Mouse (Mus musculus): ENCODE measurements at regions not wholly inside any gene's neighbourhood (a gene's known extent, or its start where the extent isn't known, plus 50 kb on each side); places are given as distances from the start of the nearest gene placed in this dataset.

DNA sequence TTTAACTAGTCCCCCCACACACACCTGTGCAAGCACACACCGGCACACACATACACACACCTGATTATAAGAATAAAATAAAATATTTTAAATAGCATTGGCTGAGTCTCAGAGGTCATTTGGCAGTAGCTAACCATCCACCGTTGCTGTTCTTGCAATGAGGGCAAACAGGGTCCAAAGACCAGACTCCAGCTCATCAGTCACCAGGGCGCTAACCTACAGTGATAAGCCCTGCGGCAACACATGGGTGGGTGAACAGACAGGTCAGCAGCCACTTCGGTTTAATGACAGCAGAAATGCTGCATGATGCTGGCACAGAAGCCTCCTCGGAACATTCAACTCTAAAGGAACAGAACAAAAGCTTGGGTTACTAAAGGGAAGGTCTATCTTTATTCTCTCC is 54.9 kb downstream of the Tas2r134 start:
- no peak for DNase-seq (ENCODE audit: extremely low spot score in 1 of 2, low spot score in 2 of 2)
- intact Hi-C loops (cut with DNase I), result no loop called here

- no peak for DNase-seq (ENCODE audit: extremely low spot score in 1 of 2, low spot score in 2 of 2)
- intact Hi-C loops (cut with DNase I), result no loop called here
These were observed 55.4 kb downstream of the Tas2r134 start for GRCm38 (mm10) chr2:51682745-51683144.

DNA sequence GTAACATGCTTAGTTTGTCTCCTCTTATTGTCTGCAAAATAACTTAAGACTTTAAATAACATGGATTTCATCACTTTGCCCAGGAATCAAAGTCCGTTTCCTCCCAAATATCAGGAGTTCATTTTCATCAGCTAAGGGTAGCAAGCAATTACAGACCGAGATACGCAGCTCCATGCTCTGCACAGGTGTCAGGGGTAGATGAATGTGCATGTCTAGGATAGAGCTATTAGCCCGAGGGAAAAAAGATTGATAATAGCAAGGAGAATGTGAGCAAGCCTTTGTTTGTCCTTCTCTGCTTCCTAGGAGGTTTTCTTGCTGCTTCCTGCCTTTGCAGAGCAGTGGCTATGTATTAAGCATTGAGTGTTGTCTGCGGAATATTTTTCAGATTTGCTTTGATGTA is 77.8 kb downstream of the Tas2r134 start:
- intact Hi-C loops (cut with DNase I), result no loop called here
- no peak for DNase-seq (ENCODE audit: extremely low spot score in 1 of 2, low spot score in 2 of 2)

- DNase-seq (ENCODE audit: extremely low spot score in 1 of 2, low spot score in 2 of 2), result no peak
- intact Hi-C loops (cut with DNase I), result no loop called here
These were observed 81.4 kb downstream of the Tas2r134 start for GRCm38 (mm10) chr2:51708701-51709100.

DNA sequence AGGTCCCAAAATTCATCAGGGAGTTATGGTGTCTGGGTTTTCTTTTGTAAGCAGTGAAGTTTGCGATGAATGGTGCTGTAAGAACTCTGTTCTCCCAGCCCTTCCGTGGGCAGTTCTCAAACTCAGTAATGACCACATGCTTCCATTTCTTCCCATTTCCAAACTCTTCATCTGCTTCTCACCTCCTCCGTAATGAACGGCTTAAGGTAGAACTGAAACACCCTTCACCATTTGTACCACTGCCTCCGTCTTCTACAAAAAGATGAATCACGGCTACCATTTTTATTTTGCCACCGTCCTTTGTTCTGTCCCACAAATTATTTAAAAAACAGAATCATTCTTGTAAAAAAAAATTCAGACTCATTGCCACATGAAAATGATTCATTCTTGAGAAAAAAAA is 85.3 kb downstream of the Tas2r134 start:
- intact Hi-C loops (cut with DNase I), result no loop called here
- no peak for DNase-seq (ENCODE audit: extremely low spot score in 1 of 2, low spot score in 2 of 2)

- intact Hi-C loops (cut with DNase I), result no loop called here
- no peak for DNase-seq (ENCODE audit: extremely low spot score in 1 of 2, low spot score in 2 of 2)
These were observed 103.5 kb downstream of the Tas2r134 start for GRCm38 (mm10) chr2:51730805-51731204.

GRCm38 (mm10) chr2:51731703-51732102 is 104.4 kb downstream of the Tas2r134 start:
- intact Hi-C loops (cut with DNase I), result no loop called here
- no peak for DNase-seq (ENCODE audit: extremely low spot score in 1 of 2, low spot score in 2 of 2)

- DNase-seq (ENCODE audit: extremely low spot score in 1 of 2, low spot score in 2 of 2), result no peak
- intact Hi-C loops (cut with DNase I), result no loop called here
These were observed 105.0 kb downstream of the Tas2r134 start for GRCm38 (mm10) chr2:51732355-51732754.

GRCm38 (mm10) chr2:51733218-51733617 is 105.9 kb downstream of the Tas2r134 start:
- intact Hi-C loops (cut with DNase I), result no loop called here
- no peak for DNase-seq (ENCODE audit: extremely low spot score in 1 of 2, low spot score in 2 of 2)

- intact Hi-C loops (cut with DNase I), result no loop called here
- peak in 1 of 2 experiments; percentile 23 for DNase-seq (ENCODE audit: extremely low spot score in 1 of 2, low spot score in 2 of 2)
These were observed 109.1 kb downstream of the Tas2r134 start for GRCm38 (mm10) chr2:51736452-51736851.

GRCm38 (mm10) chr2:51747675-51748319 is 120.5 kb downstream of the Tas2r134 start:
- DNase-seq (ENCODE audit: extremely low spot score in 1 of 2, low spot score in 2 of 2), result no peak
- intact Hi-C loops (cut with DNase I), result no loop called here

DNA sequence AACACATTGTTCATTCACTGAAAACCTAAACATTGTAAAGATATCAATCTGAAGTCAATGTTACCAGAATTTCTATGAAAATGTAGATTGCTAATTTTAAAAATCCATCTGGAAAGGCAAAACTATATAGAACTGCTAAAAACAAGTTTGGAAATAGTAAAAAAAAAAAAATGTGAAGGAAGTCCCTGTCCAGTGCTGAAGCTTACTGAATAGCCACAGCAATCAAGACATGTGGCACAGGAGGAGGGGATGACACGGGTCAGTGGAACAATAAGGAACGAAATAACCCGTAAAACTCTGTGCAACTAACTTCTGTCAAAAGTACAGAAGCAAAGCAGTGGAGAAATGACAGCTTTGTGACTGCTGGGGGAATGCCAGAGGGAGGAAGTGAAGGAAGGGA is 121.9 kb downstream of the Tas2r134 start:
- intact Hi-C loops (cut with DNase I), result no loop called here
- no peak for DNase-seq (ENCODE audit: extremely low spot score in 1 of 2, low spot score in 2 of 2)

DNA sequence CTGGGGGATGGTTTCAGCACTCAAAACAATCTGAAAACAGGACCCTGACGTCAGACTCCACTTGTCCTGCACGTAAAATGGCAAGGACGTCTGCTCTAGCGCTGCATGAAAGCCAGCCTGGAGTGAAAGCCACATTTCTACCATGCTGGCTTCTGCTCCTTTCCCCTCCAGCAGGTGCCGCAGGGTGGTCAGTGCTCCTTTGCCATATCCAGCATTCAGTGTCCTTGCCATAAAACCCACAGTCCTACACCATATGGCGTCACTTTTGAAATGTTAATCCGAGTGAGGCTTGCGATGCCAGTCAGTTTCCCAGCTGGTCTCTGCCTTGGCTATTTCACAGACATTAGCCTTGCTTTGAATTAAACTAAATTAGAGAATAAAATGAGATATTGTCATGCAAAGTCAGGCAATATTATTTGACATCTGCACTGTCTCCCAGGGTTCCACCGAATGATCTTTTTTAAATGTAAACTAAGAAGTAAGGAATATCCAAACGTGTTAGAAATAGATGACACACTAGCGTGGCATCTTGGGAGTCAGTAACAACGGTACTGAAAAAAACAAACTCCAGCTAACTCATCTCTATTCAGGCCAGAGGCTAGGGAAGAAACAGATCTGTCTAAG is 125.7 kb downstream of the Tas2r134 start:
- intact Hi-C loops (cut with DNase I), result no loop called here
- no peak for DNase-seq (ENCODE audit: extremely low spot score in 1 of 2, low spot score in 2 of 2)

- DNase-seq (ENCODE audit: extremely low spot score in 1 of 2, low spot score in 2 of 2), result no peak
- intact Hi-C loops (cut with DNase I), result no loop called here
These were observed 126.3 kb downstream of the Tas2r134 start for GRCm38 (mm10) chr2:51753565-51754031.

GRCm38 (mm10) chr2:51757361-51757760 is 130.1 kb downstream of the Tas2r134 start:
- intact Hi-C loops (cut with DNase I), result no loop called here

DNA sequence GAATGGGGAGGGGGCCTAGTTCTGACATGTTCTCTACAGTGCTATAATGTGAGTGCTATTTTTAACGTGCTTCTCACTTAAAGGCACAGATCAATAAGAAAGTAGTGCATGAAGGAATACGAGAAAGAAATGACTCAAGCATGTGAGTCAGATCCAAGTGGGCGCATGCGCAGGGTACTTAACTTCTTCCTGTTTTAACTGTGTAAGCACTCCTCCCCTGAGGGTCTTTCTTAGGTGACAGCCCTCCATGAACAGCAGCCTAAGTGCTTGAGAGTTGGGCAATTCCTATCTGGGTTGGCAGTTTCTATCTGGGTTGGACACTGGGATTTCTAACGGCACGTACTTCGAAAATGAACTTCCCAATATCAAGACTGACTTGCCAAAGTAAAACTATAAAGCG is 130.8 kb downstream of the Tas2r134 start:
- no peak for DNase-seq (ENCODE audit: extremely low spot score in 1 of 2, low spot score in 2 of 2)
- intact Hi-C loops (cut with DNase I), result no loop called here

More at GRCm38 (mm10) chr2:51757361-51757760, 130.1 kb downstream of the Tas2r134 start:
- DNase-seq (ENCODE audit: extremely low spot score in 1 of 2, low spot score in 2 of 2), result no peak

DNA sequence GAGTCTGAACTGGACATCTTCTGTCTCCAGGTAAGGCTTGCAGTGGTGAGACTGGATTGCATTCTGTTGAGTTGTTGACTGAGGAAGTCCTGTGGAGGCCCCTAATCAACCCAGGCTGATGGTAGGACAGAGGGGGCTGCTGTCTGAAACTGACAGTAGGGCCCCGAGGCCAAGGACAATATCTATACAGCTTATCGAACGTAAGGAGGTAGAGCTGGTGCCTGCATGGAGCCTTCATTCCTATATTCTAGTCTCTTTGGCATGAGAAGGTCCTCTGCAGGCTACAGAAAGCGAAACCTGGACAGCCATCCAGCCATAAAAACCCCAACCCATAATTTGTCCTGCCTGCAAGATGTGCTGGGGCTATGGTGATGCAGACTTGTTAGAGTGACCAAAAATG is 135.6 kb downstream of the Tas2r134 start:
- intact Hi-C loops (cut with DNase I), result no loop called here
- no peak for DNase-seq (ENCODE audit: extremely low spot score in 1 of 2, low spot score in 2 of 2)

DNA sequence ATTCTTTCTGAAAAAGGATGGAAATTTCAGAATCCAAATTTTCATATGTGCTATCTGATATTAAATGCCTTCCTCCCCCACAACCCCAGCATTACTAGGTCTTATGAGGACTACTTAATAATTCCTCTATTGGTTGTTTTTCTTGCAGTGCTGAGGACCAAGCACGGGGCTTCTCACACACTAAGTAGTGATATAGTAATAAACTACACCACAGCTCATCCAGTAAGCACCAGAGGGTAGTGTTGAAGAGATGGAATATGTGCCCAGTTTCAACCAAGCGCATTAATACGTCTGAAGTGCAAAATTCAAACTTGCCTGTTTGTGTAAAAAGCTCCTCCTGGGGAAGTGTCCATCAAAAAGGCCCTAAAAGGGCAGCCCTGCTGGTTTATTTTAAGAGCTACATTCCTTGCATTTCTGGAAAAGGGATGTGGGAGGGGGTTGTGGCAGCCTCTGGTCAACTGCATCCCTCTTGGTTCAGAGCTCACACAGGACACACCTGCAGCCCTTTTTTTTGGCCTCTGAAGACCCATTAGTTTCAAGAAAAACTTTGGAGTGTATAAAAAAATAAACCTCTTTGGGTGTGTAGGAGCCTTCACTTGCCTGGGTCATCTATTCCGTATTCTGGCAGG is 140.3 kb downstream of the Tas2r134 start:
- no peak for DNase-seq (ENCODE audit: extremely low spot score in 1 of 2, low spot score in 2 of 2)
- intact Hi-C loops (cut with DNase I), result loop anchor here (1.0 kb wide), 1 partner anchor 21 kb away; no protein-coding TSS in a partner anchor

- DNase-seq (ENCODE audit: extremely low spot score in 1 of 2, low spot score in 2 of 2), result peak; percentile 54 to 65
- intact Hi-C loops (cut with DNase I), result loop anchor here (1.0 kb wide), 1 partner anchor 22 kb away; no protein-coding TSS in a partner anchor
These were observed 141.3 kb downstream of the Tas2r134 start for GRCm38 (mm10) chr2:51768298-51769271.
